Mouse (Mus musculus) liver, adult 2 months (tissue): Measurements from ENCODE around the gene Rab4a.

Experiments
- CTCF ChIP-seq: fragments of 200-500 bp; IDR thresholded peaks from 2 replicates; pipeline ENCODE4 v1.5.1; 2011; ENCODE audit warnings: low read depth, low read length, control low read depth
- POLR2A ChIP-seq: fragments of 200-500 bp; IDR thresholded peaks from 2 replicates; pipeline ENCODE4 v1.6.1; 2011; ENCODE audit warnings: low read length, control low read depth; ENCODE audit not compliant: insufficient read depth; ENCODE audit errors: extremely low read depth

DNA sequence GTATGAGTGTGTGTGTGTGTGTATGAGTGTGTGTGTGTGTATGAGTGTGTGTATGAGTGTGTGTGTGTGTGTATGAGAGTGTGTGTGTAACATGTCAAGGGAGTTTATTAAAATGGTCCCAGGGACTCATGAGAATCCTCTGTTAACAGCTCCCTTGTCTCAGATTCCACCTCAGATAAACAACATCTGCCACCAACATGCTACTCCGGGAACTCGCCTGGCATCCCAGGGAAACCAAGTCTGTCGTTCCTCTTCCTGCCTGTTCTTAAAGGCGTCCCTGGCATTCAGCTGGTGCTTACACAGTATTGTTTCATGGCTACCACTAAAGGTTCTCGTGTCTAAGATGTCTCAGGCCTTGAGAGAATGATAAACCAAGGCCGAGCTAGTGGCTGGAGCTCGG, 38.6 kb downstream of the Rab4a start:
- TF ChIP-seq CTCF, result no peak
- TF ChIP-seq POLR2A, result no peak
